Mouse (Mus musculus): ENCODE measurements at regions not wholly inside any gene's neighbourhood (a gene's known extent, or its start where the extent isn't known, plus 50 kb on each side); places are given as distances from the start of the nearest gene placed in this dataset.

DNA sequence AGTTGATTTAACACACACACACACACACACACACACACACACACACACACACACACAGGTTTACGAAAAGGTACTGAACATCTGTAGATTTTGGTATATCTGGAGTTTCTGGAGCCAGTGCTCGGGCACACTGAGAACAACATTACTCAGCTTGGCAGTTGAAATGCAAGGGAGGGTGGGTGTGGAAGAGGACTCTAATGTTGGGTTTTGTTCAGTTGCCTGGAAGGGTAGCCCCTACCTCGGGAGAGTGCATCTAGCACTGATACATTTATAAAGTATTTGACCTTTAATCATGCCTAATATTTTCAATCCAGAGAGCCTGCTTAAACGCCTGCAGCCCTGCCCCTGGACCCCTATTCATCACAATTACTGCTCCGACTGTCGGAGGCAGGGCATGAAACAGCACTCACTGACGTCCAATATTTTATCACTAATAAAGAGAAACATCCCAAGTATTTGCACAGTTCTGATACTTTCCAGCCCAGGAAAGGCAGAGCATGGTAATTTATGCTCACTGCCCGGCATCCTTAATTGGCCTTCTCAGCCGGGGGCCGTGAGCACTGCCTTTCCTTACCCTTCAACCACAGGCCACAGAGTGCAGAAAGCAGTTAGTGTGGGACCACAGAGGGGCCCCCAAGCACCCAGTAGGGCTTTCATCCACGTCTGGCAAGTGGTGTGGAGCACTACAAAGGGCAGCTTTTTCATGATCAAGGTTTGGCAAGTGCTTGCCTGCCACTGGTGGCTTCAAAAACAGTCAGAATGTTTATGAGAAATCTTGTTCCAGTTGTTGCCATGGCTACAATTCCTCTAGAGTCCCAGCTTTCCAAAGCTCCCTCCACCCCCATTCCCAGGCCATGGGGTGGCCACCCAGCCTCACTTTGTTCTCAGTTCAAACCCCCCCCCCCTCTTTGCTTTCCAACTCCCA is 76.3 kb upstream of the Pkdcc start:
- Histone ChIP-seq H3K27me3 (ENCODE audit: insufficient read depth, low read length) (no peaks in the 10 kb centered on the region), H3K9ac (replicated peaks; ENCODE audit: low read length, poor library complexity, severe bottlenecking) (no peak overlapping the region), H3K4me3 (ENCODE audit: low read depth, low read length) (no peak overlapping the region), H3K27ac (ENCODE audit: low read depth, low read length) (no peak overlapping the region), H3K4me2 (ENCODE audit: low read depth, low read length, poor library complexity, severe bottlenecking) (no peak overlapping the region), H3K9me3 (ENCODE audit: low read length) (no peaks in the 10 kb centered on the region), H3K4me1 (ENCODE audit: insufficient read depth, low read length) (0 out of 2 replicates have a peak, but pooled peaks cover 3% of the 10 kb centered on the region), H3K36me3 (ENCODE audit: insufficient read depth, low read length) (no peaks in the 10 kb centered on the region)
- TF ChIP-seq CTCF (IDR thresholded peaks at IDR 0.05) = no peak
- 30% methylated on average over 11 of the region's 11 CpGs for WGBS
- ATAC-seq (ENCODE audit: low FRiP score) = 0 out of 2 replicates have a peak, but pooled peaks have one; percentile 27
- peak; percentile 41 for DNase-seq (ENCODE audit: low spot score)

DNA sequence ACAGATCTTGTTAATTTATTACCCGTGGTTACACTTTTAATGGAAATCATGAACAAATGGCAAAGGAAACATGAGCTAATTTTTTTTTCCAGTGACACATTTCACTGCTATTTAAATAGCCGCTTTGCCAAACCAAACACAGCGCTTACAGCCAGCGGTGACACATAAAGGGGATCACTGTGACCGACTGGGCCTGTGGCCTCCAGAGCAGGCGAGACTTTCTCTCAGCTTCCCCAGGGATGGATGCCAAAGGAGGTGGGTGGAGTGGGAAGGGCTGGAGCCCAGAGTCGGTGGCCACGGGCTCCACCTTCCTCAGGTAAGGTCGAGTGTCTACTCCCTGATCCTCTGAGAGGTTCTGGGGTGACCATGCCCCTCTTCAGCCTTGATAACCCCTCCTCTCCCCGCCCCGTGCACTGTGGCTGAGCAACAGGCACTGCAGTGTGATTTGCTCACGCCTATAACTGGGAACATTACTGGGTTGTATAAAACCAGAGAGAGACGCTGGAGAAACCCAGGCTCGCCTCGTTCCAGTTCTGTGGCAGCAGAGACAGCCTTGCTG is 66.6 kb upstream of the Pkdcc start:
- TF ChIP-seq CTCF (IDR thresholded peaks at IDR 0.05) = no peak
- H3K4me1 ChIP-seq (ENCODE audit: insufficient read depth, low read length) = no peaks in the 10 kb centered on the region
- ATAC-seq (ENCODE audit: low FRiP score) (no peak), DNase-seq (ENCODE audit: low spot score) (no peak)
- no peaks in the 10 kb centered on the region for H3K9me3 ChIP-seq (ENCODE audit: low read length)
- no peak overlapping the region for H3K4me2 ChIP-seq (ENCODE audit: low read depth, low read length, poor library complexity, severe bottlenecking)
- 87% methylated on average over 15 of the region's 15 CpGs for WGBS
- no peak overlapping the region for H3K9ac ChIP-seq (replicated peaks; ENCODE audit: low read length, poor library complexity, severe bottlenecking)
- H3K36me3 ChIP-seq (ENCODE audit: insufficient read depth, low read length) = no peaks in the 10 kb centered on the region
- H3K27me3 ChIP-seq (ENCODE audit: insufficient read depth, low read length) = no peaks in the 10 kb centered on the region
- no peak overlapping the region for H3K4me3 ChIP-seq (ENCODE audit: low read depth, low read length)
- H3K27ac ChIP-seq (ENCODE audit: low read depth, low read length) = no peak overlapping the region

DNA sequence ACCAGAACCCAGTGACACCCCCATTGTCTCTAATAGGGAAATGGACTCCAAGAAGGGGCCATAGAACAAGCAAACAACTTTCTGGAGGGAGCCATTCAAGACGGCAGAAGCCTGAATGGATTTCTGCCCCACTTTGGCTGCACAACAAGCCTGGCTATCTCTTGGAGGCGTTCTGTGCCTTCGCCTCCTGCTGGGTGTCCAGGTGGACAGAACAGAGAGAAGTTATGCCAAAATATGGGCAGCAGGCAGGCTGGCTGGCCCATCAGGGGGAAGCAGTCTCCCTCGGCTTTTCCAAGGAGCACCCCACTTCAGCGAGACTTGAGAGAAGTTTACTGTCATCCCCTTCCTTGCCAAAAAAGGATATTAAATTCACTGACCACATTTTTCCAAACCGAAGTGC is 65.8 kb upstream of the Pkdcc start:
- Histone ChIP-seq H3K27ac (ENCODE audit: low read depth, low read length) (no peak overlapping the region), H3K36me3 (ENCODE audit: insufficient read depth, low read length) (no peaks in the 10 kb centered on the region), H3K9ac (replicated peaks; ENCODE audit: low read length, poor library complexity, severe bottlenecking) (no peak overlapping the region), H3K9me3 (ENCODE audit: low read length) (no peaks in the 10 kb centered on the region), H3K4me3 (ENCODE audit: low read depth, low read length) (no peak overlapping the region), H3K4me2 (ENCODE audit: low read depth, low read length, poor library complexity, severe bottlenecking) (no peak overlapping the region), H3K27me3 (ENCODE audit: insufficient read depth, low read length) (no peaks in the 10 kb centered on the region), H3K4me1 (ENCODE audit: insufficient read depth, low read length) (no peaks in the 10 kb centered on the region)
- DNase-seq (ENCODE audit: low spot score) (no peak), ATAC-seq (ENCODE audit: low FRiP score) (no peak)
- WGBS = 82% methylated on average over 6 of the region's 6 CpGs
- TF ChIP-seq CTCF (IDR thresholded peaks at IDR 0.05) = no peak

DNA sequence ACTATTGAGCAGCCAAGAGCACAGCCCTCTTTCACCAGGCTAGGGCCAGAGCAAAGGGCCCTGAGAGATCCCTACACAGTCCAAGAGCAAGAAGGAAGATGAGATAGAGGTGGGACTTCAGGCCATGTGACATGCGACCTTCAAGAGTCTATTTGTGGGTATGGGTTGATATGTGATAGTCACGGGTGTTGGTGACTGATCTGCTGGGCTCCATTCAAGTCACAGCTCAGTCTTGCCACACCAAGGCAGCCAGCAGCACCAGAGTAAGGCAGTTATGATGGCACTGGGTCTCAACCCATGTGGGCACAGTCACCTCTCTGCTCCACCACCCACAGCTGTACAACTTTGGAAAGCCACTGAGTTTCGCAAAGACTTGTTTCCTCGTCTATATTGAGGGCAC is 60.0 kb upstream of the Pkdcc start:
- no peak for ATAC-seq (ENCODE audit: low FRiP score)
- H3K4me1 ChIP-seq (ENCODE audit: insufficient read depth, low read length) = no peaks in the 10 kb centered on the region
- H3K27me3 ChIP-seq (ENCODE audit: insufficient read depth, low read length) = no peaks in the 10 kb centered on the region
- no peaks in the 10 kb centered on the region for H3K36me3 ChIP-seq (ENCODE audit: insufficient read depth, low read length)
- no peak overlapping the region for H3K4me3 ChIP-seq (ENCODE audit: low read depth, low read length)
- no peak for DNase-seq (ENCODE audit: low spot score)
- no peak overlapping the region for H3K4me2 ChIP-seq (ENCODE audit: low read depth, low read length, poor library complexity, severe bottlenecking)
- 91% methylated on average over 4 of the region's 4 CpGs for WGBS
- H3K9me3 ChIP-seq (ENCODE audit: low read length) = no peaks in the 10 kb centered on the region
- no peak overlapping the region for H3K9ac ChIP-seq (replicated peaks; ENCODE audit: low read length, poor library complexity, severe bottlenecking)
- H3K27ac ChIP-seq (ENCODE audit: low read depth, low read length) = no peak overlapping the region
- TF ChIP-seq CTCF (IDR thresholded peaks at IDR 0.05) = no peak

DNA sequence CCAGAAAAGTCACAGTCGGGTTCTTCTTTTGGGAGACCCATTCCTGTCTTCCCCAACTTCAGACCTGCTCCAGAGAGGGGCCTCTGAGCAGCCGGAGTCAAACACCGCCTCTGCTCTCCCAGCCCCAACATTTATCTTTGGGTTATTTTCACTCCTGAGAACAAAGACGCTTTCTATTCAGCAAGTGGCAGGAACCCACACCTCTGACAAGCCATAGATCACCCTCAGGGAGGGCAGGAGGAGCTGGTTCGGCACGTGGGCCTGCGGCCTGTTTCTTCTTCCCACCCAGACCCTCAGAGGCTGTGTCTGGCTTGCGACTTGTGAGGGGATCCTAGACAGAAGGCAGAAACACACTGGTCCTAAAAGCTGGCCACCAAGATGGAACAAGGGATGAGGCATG is 58.4 kb upstream of the Pkdcc start:
- Histone ChIP-seq H3K9me3 (ENCODE audit: low read length) (no peaks in the 10 kb centered on the region), H3K27me3 (ENCODE audit: insufficient read depth, low read length) (no peaks in the 10 kb centered on the region), H3K4me3 (ENCODE audit: low read depth, low read length) (no peak overlapping the region), H3K9ac (replicated peaks; ENCODE audit: low read length, poor library complexity, severe bottlenecking) (no peak overlapping the region), H3K36me3 (ENCODE audit: insufficient read depth, low read length) (no peaks in the 10 kb centered on the region), H3K27ac (ENCODE audit: low read depth, low read length) (no peak overlapping the region), H3K4me1 (ENCODE audit: insufficient read depth, low read length) (no peaks in the 10 kb centered on the region), H3K4me2 (ENCODE audit: low read depth, low read length, poor library complexity, severe bottlenecking) (no peak overlapping the region)
- DNase-seq (ENCODE audit: low spot score) = no peak
- TF ChIP-seq CTCF (IDR thresholded peaks at IDR 0.05) = no peak
- ATAC-seq (ENCODE audit: low FRiP score) = no peak
- 80% methylated on average over 8 of the region's 8 CpGs for WGBS

DNA sequence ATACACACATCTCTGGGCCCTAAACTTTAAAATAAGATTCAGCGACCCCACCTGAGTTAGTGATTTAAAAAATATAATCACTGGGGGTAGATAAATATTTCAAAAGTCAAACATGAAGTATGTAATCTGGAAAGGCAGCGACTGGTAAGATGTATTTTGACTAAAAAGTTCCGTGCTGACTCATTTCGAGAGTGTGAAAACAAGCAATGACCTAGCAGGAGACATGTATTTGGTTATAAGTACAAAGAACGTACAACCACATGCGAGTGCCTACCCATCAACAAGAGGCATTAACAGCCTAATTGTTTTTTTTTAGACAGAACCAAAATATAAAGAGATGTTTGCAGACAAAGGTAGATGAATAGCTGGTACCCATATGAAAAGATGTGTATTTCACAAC is 57.0 kb upstream of the Pkdcc start:
- DNase-seq (ENCODE audit: low spot score) (no peak), ATAC-seq (ENCODE audit: low FRiP score) (no peak)
- no peaks in the 10 kb centered on the region for H3K4me1 ChIP-seq (ENCODE audit: insufficient read depth, low read length)
- H3K36me3 ChIP-seq (ENCODE audit: insufficient read depth, low read length) = no peaks in the 10 kb centered on the region
- H3K9me3 ChIP-seq (ENCODE audit: low read length) = no peaks in the 10 kb centered on the region
- no peak for TF ChIP-seq CTCF (IDR thresholded peaks at IDR 0.05)
- H3K9ac ChIP-seq (replicated peaks; ENCODE audit: low read length, poor library complexity, severe bottlenecking) = no peak overlapping the region
- H3K27ac ChIP-seq (ENCODE audit: low read depth, low read length) = no peak overlapping the region
- H3K4me3 ChIP-seq (ENCODE audit: low read depth, low read length) = no peak overlapping the region
- 87% methylated on average over 6 of the region's 6 CpGs for WGBS
- no peaks in the 10 kb centered on the region for H3K27me3 ChIP-seq (ENCODE audit: insufficient read depth, low read length)
- no peak overlapping the region for H3K4me2 ChIP-seq (ENCODE audit: low read depth, low read length, poor library complexity, severe bottlenecking)

All from midbrain, postnatal 0 days (tissue).